Mouse (Mus musculus) MEL (cell line): ENCODE data around the gene Egf. TPM values are rescaled to one million over a fixed set of nuclear protein-coding genes. Genes with fewer than 3 reads are reported as not detected.

Source experiments
- DNase-seq: peaks from one replicate; pipeline ENCODE4 v3.0.0; 2011; ENCODE audit warnings: low read depth, low spot score
- H3K27ac ChIP-seq: 2 replicates; pipeline ENCODE4 v1.5.1; 2012; ENCODE audit warnings: low read depth, mild to moderate bottlenecking, control low read depth, low read length, moderate library complexity; ENCODE audit not compliant: control insufficient read depth
- H3K27me3 ChIP-seq, 2 experiments: fragments of 150-350 bp in 1 of 2; sonication (generic) in 1 of 2; 2 replicates each; pipeline ENCODE4 v1.6.1; 2012; ENCODE audit warnings: low read length in 2 of 2, mild to moderate bottlenecking in 2 of 2, improper control_type of control experiment in 1 of 2, moderate library complexity in 1 of 2; ENCODE audit not compliant: insufficient read depth in 2 of 2, control insufficient read depth in 1 of 2
- H3K36me3 ChIP-seq, 2 experiments: 2 replicates each; pipeline ENCODE4 v1.6.1; 2012 to 2014; ENCODE audit warnings: low read length in 2 of 2, improper control_type of control experiment in 1 of 2, inconsistent platforms in 1 of 2, mild to moderate bottlenecking in 1 of 2; ENCODE audit not compliant: insufficient read depth in 2 of 2, control insufficient read depth in 1 of 2
- H3K4me1 ChIP-seq, 2 experiments: fragments of 150-350 bp in 1 of 2; sonication (generic) in 1 of 2; 2 replicates each; pipeline ENCODE4 v1.6.1; 2012; ENCODE audit warnings: low read length in 2 of 2, improper control_type of control experiment in 1 of 2, mild to moderate bottlenecking in 1 of 2; ENCODE audit not compliant: insufficient read depth in 2 of 2, control insufficient read depth in 1 of 2
- H3K4me3 ChIP-seq, 2 experiments: fragments of 150-350 bp in 1 of 2; sonication (generic) in 1 of 2; 2 replicates each; pipeline ENCODE4 v1.5.1; 2012; ENCODE audit warnings: low read depth in 2 of 2, low read length in 2 of 2, mild to moderate bottlenecking in 2 of 2, moderate library complexity in 2 of 2, control low read depth in 1 of 2, improper control_type of control experiment in 1 of 2; ENCODE audit not compliant: control insufficient read depth in 1 of 2, insufficient read depth in 1 of 2
- H3K79me2 ChIP-seq: 2 replicates; pipeline ENCODE4 v1.6.1; 2012; ENCODE audit warnings: mild to moderate bottlenecking, low read length, moderate library complexity; ENCODE audit not compliant: control insufficient read depth, poor library complexity, insufficient read depth
- H3K9ac ChIP-seq: 2 replicates; pipeline ENCODE4 v1.6.1; 2012; ENCODE audit warnings: low read depth, mild to moderate bottlenecking, control low read depth, low read length, moderate library complexity; ENCODE audit not compliant: control insufficient read depth, poor library complexity, severe bottlenecking
- H3K9me3 ChIP-seq: fragments of 150-350 bp; sonication (generic); replicated peaks from 2 replicates; pipeline ENCODE4 v1.6.1; 2012; ENCODE audit warnings: mild to moderate bottlenecking, low read length, improper control_type of control experiment, moderate library complexity; ENCODE audit not compliant: insufficient read depth
- CHD1 ChIP-seq: IDR thresholded peaks from 2 replicates; pipeline ENCODE4 v1.6.1; 2012; ENCODE audit warnings: low read depth, mild to moderate bottlenecking, inconsistent platforms, low read length, improper control_type of control experiment
- CHD2 ChIP-seq: IDR thresholded peaks from 2 replicates; pipeline ENCODE4 v1.6.1; 2011; ENCODE audit warnings: low read length, improper control_type of control experiment
- CTCF ChIP-seq, 3 experiments: IDR thresholded peaks in 2 of 3; conservative IDR thresholded peaks in 1 of 3; 2 replicates each; pipeline ENCODE4 v1.5.1; 2011 to 2012; ENCODE audit warnings: low read length in 3 of 3, low read depth in 2 of 3, mild to moderate bottlenecking in 2 of 3, improper control_type of control experiment in 1 of 3, inconsistent platforms in 1 of 3, mixed read lengths in 1 of 3, moderate library complexity in 1 of 3; ENCODE audit not compliant: control insufficient read depth in 1 of 3, insufficient read depth in 1 of 3, poor library complexity in 1 of 3, severe bottlenecking in 1 of 3
- ELF1 ChIP-seq: IDR thresholded peaks from 2 replicates; pipeline ENCODE4 v1.6.1; 2014; ENCODE audit warnings: low read depth, mild to moderate bottlenecking, inconsistent platforms, low read length, improper control_type of control experiment, moderate library complexity
- EP300 ChIP-seq, 2 experiments: IDR thresholded peaks; 2 replicates each; pipeline ENCODE4 v1.6.1; 2011; ENCODE audit warnings: improper control_type of control experiment in 2 of 2, low read length in 2 of 2, low read depth in 1 of 2, mild to moderate bottlenecking in 1 of 2
- GATA1 ChIP-seq: IDR thresholded peaks from 2 replicates; pipeline ENCODE4 v1.6.1; 2011; ENCODE audit warnings: low read depth, low read length, improper control_type of control experiment
- HCFC1 ChIP-seq: IDR thresholded peaks from 2 replicates; pipeline ENCODE4 v1.6.1; 2012; ENCODE audit warnings: low read depth, mild to moderate bottlenecking, inconsistent platforms, low read length, improper control_type of control experiment, moderate library complexity
- JUND ChIP-seq: IDR thresholded peaks from 2 replicates; pipeline ENCODE4 v1.6.1; 2011; ENCODE audit warnings: low read depth, mild to moderate bottlenecking, improper control_type of control experiment, low read length
- KAT2A ChIP-seq: conservative IDR thresholded peaks from 2 replicates; pipeline ENCODE4 v1.6.1; 2012; ENCODE audit warnings: low read depth, low read length, improper control_type of control experiment, inconsistent platforms
- MAX ChIP-seq: IDR thresholded peaks from 2 replicates; pipeline ENCODE4 v1.6.1; 2011; ENCODE audit warnings: low read length, improper control_type of control experiment
- NELFE ChIP-seq: IDR thresholded peaks from 2 replicates; pipeline ENCODE4 v1.6.1; 2011; ENCODE audit warnings: low read depth, low read length, improper control_type of control experiment
- NRF1 ChIP-seq: IDR thresholded peaks from 2 replicates; pipeline ENCODE4 v1.6.1; 2014; ENCODE audit warnings: low read depth, mild to moderate bottlenecking, inconsistent platforms, low read length, improper control_type of control experiment, moderate library complexity; ENCODE audit not compliant: poor library complexity, insufficient read depth, severe bottlenecking
- POLR2A ChIP-seq, 2 experiments: IDR thresholded peaks; 2 replicates each; pipeline ENCODE4 v1.6.1; 2011 to 2012; ENCODE audit warnings: low read length in 2 of 2, mild to moderate bottlenecking in 2 of 2, control low read depth in 1 of 2, improper control_type of control experiment in 1 of 2, low read depth in 1 of 2, moderate library complexity in 1 of 2; ENCODE audit not compliant: control insufficient read depth in 1 of 2, insufficient read depth in 1 of 2, poor library complexity in 1 of 2
- RCOR1 ChIP-seq: IDR thresholded peaks from 2 replicates; pipeline ENCODE4 v1.6.1; 2012; ENCODE audit warnings: low read depth, mild to moderate bottlenecking, inconsistent platforms, low read length, improper control_type of control experiment
- SIN3A ChIP-seq: IDR thresholded peaks from 2 replicates; pipeline ENCODE4 v1.6.1; 2012; ENCODE audit warnings: low read length, improper control_type of control experiment, inconsistent platforms
- UBTF ChIP-seq: IDR thresholded peaks from 2 replicates; pipeline ENCODE4 v1.6.1; 2012; ENCODE audit warnings: low read depth, mild to moderate bottlenecking, inconsistent platforms, low read length, improper control_type of control experiment, moderate library complexity, borderline replicate concordance; ENCODE audit not compliant: insufficient read depth
- ZMIZ1 ChIP-seq: IDR thresholded peaks from 2 replicates; pipeline ENCODE4 v1.6.1; 2012; ENCODE audit warnings: low read depth, mild to moderate bottlenecking, inconsistent platforms, low read length, improper control_type of control experiment, moderate library complexity
- polyA plus RNA-seq, 2 experiments: library from polyadenylated mRNA; stranded (reverse) in 1 of 2; unstranded in 1 of 2; fragments of >175 nt in 1 of 2; fragments of >200 nt in 1 of 2; gene quantifications; 2 replicates each; pipeline versions ENCODE4 v1.2.1 to v1.2.4; 2012; ENCODE audit warnings: low replicate concordance in 2 of 2, low read depth in 1 of 2; ENCODE audit not compliant: insufficient read length in 2 of 2, insufficient read depth in 1 of 2, missing spikeins in 1 of 2
- total RNA-seq: library from RNA; depleted of rRNA; stranded (reverse); fragments of 300-350 nt; gene quantifications from 2 replicates; pipeline ENCODE4 v1.2.3, GENCODE M21; 2012

The Egf gene
- total and polyA plus RNA-seq, 3 experiments: 1.5 to 3.1 TPM; not detected in 1

DNA sequence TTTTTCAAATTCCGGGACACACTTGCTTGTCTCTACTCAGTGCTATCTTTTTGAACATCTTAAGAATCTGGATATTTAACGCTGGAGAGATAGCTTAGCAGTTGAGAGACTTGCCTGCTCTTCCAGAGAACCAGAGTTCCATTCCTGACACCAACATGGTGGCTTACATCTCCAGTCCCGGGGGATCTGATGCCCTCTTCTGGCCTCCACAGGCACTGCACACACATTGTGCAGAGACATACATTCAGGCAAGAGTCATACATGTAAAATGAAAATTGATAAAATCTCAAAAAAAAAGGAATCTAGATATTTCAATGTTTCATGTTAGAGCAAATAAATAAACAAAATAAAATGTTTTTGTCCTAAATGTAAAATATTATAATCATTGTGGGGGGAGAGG, 27.6 kb upstream of the Egf start:
- no peaks in the 10 kb centered on the region for H3K79me2 ChIP-seq
- H3K9ac ChIP-seq: no peak overlapping the region
- no peaks in the 10 kb centered on the region for H3K4me1 ChIP-seq
- no peak overlapping the region for H3K4me3 ChIP-seq
- peak; percentile 17 for DNase-seq
- H3K27ac ChIP-seq: no peak overlapping the region
- no peaks in the 10 kb centered on the region; a peak in 1 of 4 replicates for H3K27me3 ChIP-seq
- no peaks in the 10 kb centered on the region for H3K9me3 ChIP-seq
- TF ChIP-seq NELFE (no peak), CTCF (IDR thresholded peaks at IDR 0.05 in 2 of 3, conservative IDR thresholded peaks at IDR 0.05 in 1 of 3; ENCODE audit: control insufficient read depth in 1 of 3, insufficient read depth in 1 of 3, low read depth in 2 of 3, low read length in 3 of 3, poor library complexity in 1 of 3, severe bottlenecking in 1 of 3) (peak; percentile 27 to 36 (median 28))
- H3K36me3 ChIP-seq: no peaks in the 10 kb centered on the region

DNA sequence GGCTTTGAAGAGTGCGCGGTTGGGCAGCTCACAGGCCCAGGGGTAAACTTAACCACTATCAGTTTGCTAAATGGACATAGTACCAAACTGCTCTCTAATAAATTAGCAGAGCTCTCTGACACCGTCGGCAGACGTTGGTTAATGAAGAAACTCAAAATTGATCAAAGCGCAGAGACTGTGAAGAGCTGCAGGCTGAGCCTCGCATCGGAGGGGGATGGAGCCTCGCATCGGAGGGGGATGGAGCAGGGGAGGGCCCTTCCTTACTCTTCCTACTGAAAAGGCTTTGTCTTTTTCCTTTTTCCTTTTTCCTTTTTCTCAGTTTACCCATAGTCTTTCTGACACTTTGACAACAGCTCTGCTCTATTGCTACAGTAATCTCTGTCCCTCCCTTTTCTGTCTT, 26.3 kb upstream of the Egf start:
- Histone ChIP-seq H3K4me1 (no peaks in the 10 kb centered on the region), H3K27ac (no peak overlapping the region)
- DNase-seq: no peak

DNA sequence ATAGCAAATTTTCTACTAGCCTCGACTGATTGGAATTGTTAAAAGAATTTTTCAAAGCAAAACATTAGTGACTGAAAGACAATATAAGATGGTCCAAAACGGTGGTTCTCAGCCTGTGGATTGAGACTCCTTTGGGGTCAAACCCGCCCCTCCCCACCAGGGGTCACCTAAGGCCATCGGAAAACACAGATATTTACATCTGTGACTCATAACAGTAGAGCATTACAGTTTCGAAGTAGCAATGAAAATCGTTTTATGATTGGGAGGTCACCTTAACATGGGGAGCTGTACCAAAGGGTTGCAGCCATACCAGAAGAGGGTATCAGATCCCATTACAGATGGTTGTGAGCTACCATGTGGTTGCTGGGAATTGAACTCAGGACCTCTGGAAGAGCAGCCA, 16.1 kb upstream of the Egf start:
- no peak overlapping the region for H3K9ac ChIP-seq
- no peaks in the 10 kb centered on the region for H3K9me3 ChIP-seq
- no peaks in the 10 kb centered on the region for H3K4me1 ChIP-seq
- H3K27ac ChIP-seq: no peak overlapping the region
- H3K4me3 ChIP-seq: no peak overlapping the region
- no peaks in the 10 kb centered on the region for H3K36me3 ChIP-seq
- DNase-seq: no peak
- no peaks in the 10 kb centered on the region for H3K79me2 ChIP-seq
- TF ChIP-seq ZMIZ1 (no peak), HCFC1 (no peak), CHD2 (no peak), NELFE (no peak)
- peaks cover 0 to 8% of the 10 kb centered on the region in 2 experiments; a peak in 3 of 4 replicates for H3K27me3 ChIP-seq

More for the DNA sequence above, 26.3 kb upstream of the Egf start:
- no peak overlapping the region for H3K9ac ChIP-seq
- no peak overlapping the region for H3K4me3 ChIP-seq
- no peaks in the 10 kb centered on the region for H3K9me3 ChIP-seq
- no peaks in the 10 kb centered on the region; a peak in 1 of 4 replicates for H3K27me3 ChIP-seq
- no peaks in the 10 kb centered on the region for H3K36me3 ChIP-seq
- TF ChIP-seq NRF1 (no peak), SIN3A (no peak), EP300 (IDR thresholded peaks at IDR 0.05; ENCODE audit: low read depth in 1 of 2, low read length in 2 of 2) (no peak), POLR2A (IDR thresholded peaks at IDR 0.05; ENCODE audit: control insufficient read depth in 1 of 2, insufficient read depth in 1 of 2, low read depth in 1 of 2, low read length in 2 of 2, poor library complexity in 1 of 2) (no peak), NELFE (no peak), KAT2A (no peak), JUND (no peak), CHD1 (no peak), RCOR1 (no peak), CTCF (IDR thresholded peaks at IDR 0.05 in 2 of 3, conservative IDR thresholded peaks at IDR 0.05 in 1 of 3; ENCODE audit: control insufficient read depth in 1 of 3, insufficient read depth in 1 of 3, low read depth in 2 of 3, low read length in 3 of 3, poor library complexity in 1 of 3, severe bottlenecking in 1 of 3) (no peak), MAX (no peak), UBTF (no peak), HCFC1 (no peak), ELF1 (no peak), GATA1 (no peak)
- H3K79me2 ChIP-seq: no peaks in the 10 kb centered on the region
